Mouse (Mus musculus) kidney, adult 2 months (tissue): ENCODE results near the gene Mfsd6.

ENCODE experiments used
- CTCF ChIP-seq: fragments of 200-500 bp; conservative IDR thresholded peaks from 2 replicates; pipeline ENCODE4 v1.5.1; 2011; ENCODE audit warnings: low read depth, mild to moderate bottlenecking, control low read depth, low read length, moderate library complexity, mixed read lengths; ENCODE audit not compliant: insufficient read depth, insufficient read length
- POLR2A ChIP-seq: fragments of 200-500 bp; IDR thresholded peaks from one replicate; pipeline ENCODE4 v1.6.1; 2011; ENCODE audit warnings: low read depth, low read length, control low read depth

- TF ChIP-seq POLR2A: no peak
- TF ChIP-seq CTCF: no peak
These were observed 106.8 kb downstream of the Mfsd6 start for GRCm38 (mm10) chr1:52620442-52620841.
